Mouse (Mus musculus) embryonic facial prominence, embryonic 12.5 days (tissue): ENCODE measurements around the gene Rpl9. TPM values are rescaled to one million over a fixed set of nuclear protein-coding genes. Genes with fewer than 3 reads are reported as not detected.
A peak's percentile ranks its signal among the peaks of the same experiment; 100 is the strongest.

ENCODE experiments used
- ATAC-seq: fragments of 200-750 bp; cut with Nextera tagmentation; 2 replicates; pipeline ENCODE4 v1.8.0; 2017; ENCODE audit not compliant: insufficient number of reproducible peaks, insufficient read depth, low FRiP score, low TSS enrichment
- H3K27ac ChIP-seq: fragments of 300-500 bp; sonication (generic); 2 replicates; pipeline ENCODE4 v1.5.1; 2016; ENCODE audit warnings: mild to moderate bottlenecking
- H3K27me3 ChIP-seq: fragments of 300-500 bp; sonication (generic); 2 replicates; pipeline ENCODE4 v1.6.1; 2016; ENCODE audit warnings: mild to moderate bottlenecking, moderate library complexity
- H3K36me3 ChIP-seq: fragments of 300-500 bp; sonication (generic); 2 replicates; pipeline ENCODE4 v1.6.1; 2016; ENCODE audit warnings: mild to moderate bottlenecking
- H3K4me1 ChIP-seq: fragments of 300-500 bp; sonication (generic); 2 replicates; pipeline ENCODE4 v1.6.1; 2016
- H3K4me2 ChIP-seq: fragments of 300-500 bp; sonication (generic); replicated peaks from 2 replicates; pipeline ENCODE4 v1.6.1; 2016; ENCODE audit warnings: mild to moderate bottlenecking, moderate library complexity
- H3K4me3 ChIP-seq: fragments of 300-500 bp; sonication (generic); 2 replicates; pipeline ENCODE4 v1.5.1; 2016; ENCODE audit warnings: mild to moderate bottlenecking
- H3K9ac ChIP-seq: fragments of 300-500 bp; sonication (generic); 2 replicates; pipeline ENCODE4 v1.6.1; 2016; ENCODE audit warnings: mild to moderate bottlenecking, moderate library complexity
- H3K9me3 ChIP-seq: fragments of 300-500 bp; sonication (generic); 2 replicates; pipeline ENCODE4 v1.6.1; 2016; ENCODE audit warnings: mild to moderate bottlenecking, moderate library complexity
- WGBS: fragments of 180-500 bp; shearing (Covaris S2); methylation state at CpG from one replicate; pipeline ENCODE4 v1.1.7; 2016; 5-methylcytosine and 5-hydroxymethylcytosine counted together
- polyA plus RNA-seq: library from polyadenylated mRNA; unstranded; fragments of >200 nt; fragmentation: Nextera tagmentation; extraction: Ambion mirVana; gene quantifications from 2 replicates; pipeline ENCODE4 v1.2.1, GENCODE M21; 2016

Rpl9 gene
- polyA plus RNA-seq, 1 experiment from 2014 or later = 958 TPM

- no peak overlapping the region for H3K4me2 ChIP-seq
- WGBS = 84% methylated on average over 6 of the region's 6 CpGs
- no peak for ATAC-seq
- H3K9ac ChIP-seq = no peak overlapping the region
- no peak overlapping the region for H3K27ac ChIP-seq
- no peak overlapping the region for H3K4me3 ChIP-seq
- no peaks in the 10 kb centered on the region for H3K9me3 ChIP-seq
- H3K4me1 ChIP-seq = peaks cover 7% of the 10 kb centered on the region
- H3K27me3 ChIP-seq = no peaks in the 10 kb centered on the region
- H3K36me3 ChIP-seq = peaks cover 77% of the 10 kb centered on the region
Observed at GRCm38 (mm10) chr5:65420822-65421221, 29.6 kb upstream of the Rpl9 start.

- Histone ChIP-seq H3K36me3 (peaks cover 69% of the 10 kb centered on the region), H3K4me3 (no peak overlapping the region), H3K4me2 (no peak overlapping the region), H3K27me3 (no peaks in the 10 kb centered on the region), H3K9ac (no peak overlapping the region), H3K9me3 (no peaks in the 10 kb centered on the region), H3K4me1 (peaks cover 10% of the 10 kb centered on the region), H3K27ac (no peak overlapping the region)
- no peak for ATAC-seq
- WGBS = 75% methylated on average over 10 of the region's 10 CpGs
Observed at GRCm38 (mm10) chr5:65419136-65419535, 27.9 kb upstream of the Rpl9 start.

- Histone ChIP-seq H3K27ac (peak overlapping the region; percentile 90), H3K4me2 (0 out of 2 replicates have a peak overlapping the region, but pooled peaks have one; percentile 13), H3K27me3 (no peaks in the 10 kb centered on the region), H3K4me3 (no peak overlapping the region), H3K9me3 (no peaks in the 10 kb centered on the region), H3K4me1 (peaks cover 10% of the 10 kb centered on the region), H3K36me3 (peaks cover 59% of the 10 kb centered on the region), H3K9ac (peak overlapping the region; percentile 11; the same call in 1 of the 2 replicates)
- WGBS = 17% methylated on average over 26 of the region's 26 CpGs
- peak; percentile 79 for ATAC-seq
Observed at GRCm38 (mm10) chr5:65415653-65416458, 24.6 kb upstream of the Rpl9 start.

GRCm38 (mm10) chr5:65407989-65408388 lies 16.7 kb upstream of the Rpl9 start:
- H3K36me3 ChIP-seq = peaks cover 56% of the 10 kb centered on the region
- no peak overlapping the region for H3K27ac ChIP-seq
- ATAC-seq = no peak
- WGBS = 47% methylated on average over 12 of the region's 12 CpGs
- H3K9ac ChIP-seq = no peak overlapping the region
- no peak overlapping the region for H3K4me2 ChIP-seq
- no peaks in the 10 kb centered on the region for H3K9me3 ChIP-seq
- no peaks in the 10 kb centered on the region for H3K4me1 ChIP-seq
- H3K27me3 ChIP-seq = no peaks in the 10 kb centered on the region
- no peak overlapping the region for H3K4me3 ChIP-seq

- 31% methylated on average over 2 of the region's 2 CpGs for WGBS
- Histone ChIP-seq H3K9ac (no peak overlapping the region), H3K9me3 (no peaks in the 10 kb centered on the region), H3K4me2 (no peak overlapping the region), H3K36me3 (peaks cover 71% of the 10 kb centered on the region), H3K27me3 (no peaks in the 10 kb centered on the region), H3K4me1 (no peaks in the 10 kb centered on the region), H3K27ac (no peak overlapping the region), H3K4me3 (no peak overlapping the region)
- no peak for ATAC-seq
Observed at GRCm38 (mm10) chr5:65401251-65401994, 10.2 kb upstream of the Rpl9 start.

GRCm38 (mm10) chr5:65394425-65394824 lies 3.2 kb upstream of the Rpl9 start:
- H3K27me3 ChIP-seq = no peaks in the 10 kb centered on the region
- H3K4me2 ChIP-seq = no peak overlapping the region
- H3K36me3 ChIP-seq = peaks cover 44% of the 10 kb centered on the region
- ATAC-seq = no peak
- H3K4me3 ChIP-seq = no peak overlapping the region
- H3K9ac ChIP-seq = no peak overlapping the region
- no peak overlapping the region for H3K27ac ChIP-seq
- peaks cover 9% of the 10 kb centered on the region for H3K4me1 ChIP-seq
- WGBS = 87% methylated on average over 7 of the region's 7 CpGs
- no peaks in the 10 kb centered on the region for H3K9me3 ChIP-seq

GRCm38 (mm10) chr5:65391753-65392152 lies 509 bp upstream of the Rpl9 start:
- peak overlapping the region; percentile 92 for H3K27ac ChIP-seq

DNA sequence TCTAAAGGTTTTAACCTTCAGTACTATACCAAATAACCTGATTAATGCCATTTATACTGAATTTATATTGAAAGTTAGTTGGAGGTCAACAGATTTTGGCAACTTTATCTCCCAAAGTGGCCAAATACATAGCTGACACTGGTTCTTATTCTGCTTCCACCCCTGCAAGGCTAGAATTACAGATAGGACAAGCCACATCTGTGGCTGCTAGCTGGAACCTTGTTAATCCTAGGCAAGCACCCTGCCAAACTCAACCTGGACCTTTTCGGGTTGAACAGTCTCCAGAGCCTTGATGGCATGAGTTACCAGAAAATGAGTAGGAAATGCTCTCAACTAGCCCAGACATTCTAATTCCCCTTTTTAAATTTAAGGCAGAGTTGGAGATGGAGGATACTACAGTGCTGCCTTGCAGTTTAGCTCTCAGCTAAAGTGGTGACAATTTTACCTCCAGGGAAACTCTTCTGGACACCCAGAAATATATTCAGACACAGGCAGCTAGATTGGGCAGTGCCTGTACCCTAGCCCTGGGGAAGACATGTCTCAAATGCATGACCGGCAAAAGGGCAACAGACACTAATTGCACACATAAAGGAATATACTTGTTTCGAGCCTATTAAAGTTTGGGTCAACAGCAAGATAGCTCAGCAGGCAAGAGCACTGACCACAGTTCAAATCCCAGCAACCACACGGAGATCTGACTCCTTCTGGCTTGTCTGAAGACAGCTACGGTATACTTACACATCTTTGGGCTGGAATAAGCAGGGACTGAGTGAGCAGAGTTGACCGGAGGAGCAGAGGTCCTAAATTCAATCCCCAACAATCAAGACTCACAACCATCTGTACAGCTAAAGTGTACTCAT lies 4.0 kb downstream of the Rpl9 start:
- Histone ChIP-seq H3K9me3 (no peaks in the 10 kb centered on the region), H3K27ac (no peak overlapping the region), H3K4me2 (no peak overlapping the region), H3K36me3 (peaks cover 35% of the 10 kb centered on the region), H3K9ac (no peak overlapping the region), H3K4me3 (no peak overlapping the region), H3K4me1 (peaks cover 10% of the 10 kb centered on the region), H3K27me3 (no peaks in the 10 kb centered on the region)
- no peak for ATAC-seq
- 79% methylated on average over 6 of the region's 6 CpGs for WGBS

More at GRCm38 (mm10) chr5:65391753-65392152, 509 bp upstream of the Rpl9 start:
- peaks cover 10% of the 10 kb centered on the region for H3K4me1 ChIP-seq
- peak overlapping the region; percentile 60 for H3K4me2 ChIP-seq
- 4% methylated on average over 12 of the region's 12 CpGs for WGBS
- peaks cover 53% of the 10 kb centered on the region for H3K36me3 ChIP-seq
- peak overlapping the region; percentile 99 for H3K9ac ChIP-seq
- peak overlapping the region; percentile 99 for H3K4me3 ChIP-seq
- no peak for ATAC-seq
- H3K9me3 ChIP-seq = no peaks in the 10 kb centered on the region
- H3K27me3 ChIP-seq = no peaks in the 10 kb centered on the region

DNA sequence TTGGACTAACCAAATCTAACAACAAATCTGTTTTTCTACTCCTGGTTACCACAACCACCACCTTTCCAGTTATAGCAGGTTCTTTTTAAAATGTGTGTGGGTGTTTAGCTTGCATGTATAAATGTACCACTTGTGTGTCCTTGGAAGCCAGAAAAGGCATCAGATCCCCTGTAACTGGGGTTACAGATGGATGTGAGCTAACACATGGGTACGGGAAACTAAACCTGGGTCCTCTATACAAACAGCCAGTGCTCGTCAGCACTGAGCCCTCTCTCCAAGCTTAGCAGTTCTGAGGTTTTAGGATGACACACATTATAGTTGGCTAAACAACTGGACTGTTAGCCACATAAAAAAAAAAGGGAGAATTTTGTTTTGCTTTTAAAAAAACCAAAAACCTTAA lies 5.5 kb downstream of the Rpl9 start:
- Histone ChIP-seq H3K4me2 (no peak overlapping the region), H3K36me3 (peaks cover 35% of the 10 kb centered on the region), H3K4me1 (peaks cover 10% of the 10 kb centered on the region), H3K27me3 (no peaks in the 10 kb centered on the region), H3K4me3 (no peak overlapping the region), H3K27ac (no peak overlapping the region), H3K9ac (no peak overlapping the region), H3K9me3 (no peaks in the 10 kb centered on the region)
- no peak for ATAC-seq
- 61% methylated on average over 2 of the region's 2 CpGs for WGBS

GRCm38 (mm10) chr5:65374746-65375145 lies 16.5 kb downstream of the Rpl9 start:
- Histone ChIP-seq H3K4me3 (no peak overlapping the region), H3K9me3 (no peaks in the 10 kb centered on the region), H3K4me2 (no peak overlapping the region), H3K4me1 (no peaks in the 10 kb centered on the region), H3K9ac (no peak overlapping the region), H3K27ac (no peak overlapping the region), H3K27me3 (no peaks in the 10 kb centered on the region), H3K36me3 (no peaks in the 10 kb centered on the region)
- 81% methylated on average over 7 of the region's 7 CpGs for WGBS
- no peak for ATAC-seq

GRCm38 (mm10) chr5:65371551-65371950 lies 19.7 kb downstream of the Rpl9 start:
- 96% methylated on average over 7 of the region's 7 CpGs for WGBS
- no peak overlapping the region for H3K9ac ChIP-seq

More at GRCm38 (mm10) chr5:65371551-65371950, 19.7 kb downstream of the Rpl9 start:
- Histone ChIP-seq H3K4me2 (no peak overlapping the region), H3K36me3 (no peaks in the 10 kb centered on the region), H3K27ac (no peak overlapping the region), H3K27me3 (no peaks in the 10 kb centered on the region), H3K4me3 (no peak overlapping the region), H3K9me3 (no peaks in the 10 kb centered on the region), H3K4me1 (no peaks in the 10 kb centered on the region)
- ATAC-seq = no peak
